Mouse (Mus musculus) liver, embryonic 14.5 days (tissue): Measurements from ENCODE around the gene Elp4.

Experiments
- CTCF ChIP-seq: IDR thresholded peaks from 2 replicates; pipeline ENCODE4 v1.5.1; 2016; ENCODE audit warnings: antibody characterized with exemption, low read depth, control low read depth
- EP300 ChIP-seq: IDR thresholded peaks from 2 replicates; pipeline ENCODE4 v1.6.1; 2016; ENCODE audit warnings: antibody characterized with exemption, low read depth

DNA sequence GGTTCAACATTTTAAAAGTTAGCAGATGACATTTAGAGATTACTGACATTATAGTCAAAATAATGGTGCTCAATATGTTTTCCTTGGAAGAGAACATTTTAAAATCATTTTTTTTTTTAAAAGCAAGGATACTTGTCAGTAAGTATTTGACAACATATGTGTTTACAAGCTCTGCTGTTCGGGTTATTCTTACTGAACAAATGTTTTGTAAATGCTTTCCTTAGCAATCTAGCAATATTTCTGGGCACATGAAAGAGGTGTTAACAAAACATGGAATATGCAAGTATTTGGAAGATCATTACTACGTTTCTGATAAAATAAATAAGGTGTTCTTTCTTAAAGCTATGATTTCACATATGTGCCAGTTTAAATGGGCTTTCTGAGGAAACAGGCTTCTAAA is 94.1 kb downstream of the Elp4 start:
- TF ChIP-seq CTCF (no peak), EP300 (no peak)
